Mouse (Mus musculus) CD4-positive, CD25-positive, alpha-beta regulatory T cell, adult 2 months (primary cell): ENCODE measurements at regions not wholly inside any gene's neighbourhood (a gene's known extent, or its start where the extent isn't known, plus 50 kb on each side); places are given as distances from the start of the nearest gene placed in this dataset.
"Not testable (repeated sequence)": the region's sequence is repeated elsewhere in the genome, so short reads cannot be mapped to it uniquely, and the experiment has no call there.

Source experiments
- DNase-seq: peaks from one replicate; pipeline ENCODE4 v3.0.0-alpha.2; 2012; ENCODE audit warnings: low read depth, low spot score

- DNase-seq: no peak
Observed at GRCm38 (mm10) chr16:12802651-12803050, 306.8 kb upstream of the Ercc4 start.

- no peak for DNase-seq
Observed at GRCm38 (mm10) chr16:12807351-12807871, 302.1 kb upstream of the Ercc4 start.

GRCm38 (mm10) chr16:12811088-12811487 lies 298.4 kb upstream of the Ercc4 start:
- no peak for DNase-seq

GRCm38 (mm10) chr16:12824646-12825045 lies 284.8 kb upstream of the Ercc4 start:
- no peak for DNase-seq

- no peak for DNase-seq
Observed at GRCm38 (mm10) chr16:12826222-12826621, 283.3 kb upstream of the Ercc4 start.

- DNase-seq: not testable (repeated sequence)
Observed at GRCm38 (mm10) chr16:12831308-12831707, 278.2 kb upstream of the Ercc4 start.

- DNase-seq: no peak
Observed at GRCm38 (mm10) chr16:12856356-12856755, 253.1 kb upstream of the Ercc4 start.

- DNase-seq: no peak
Observed at GRCm38 (mm10) chr16:12859714-12860355, 249.6 kb upstream of the Ercc4 start.

- no peak for DNase-seq
Observed at GRCm38 (mm10) chr16:12862561-12862960, 246.9 kb upstream of the Ercc4 start.

GRCm38 (mm10) chr16:12878326-12878725 lies 231.2 kb upstream of the Ercc4 start:
- not testable (repeated sequence) for DNase-seq

- DNase-seq: no peak
Observed at GRCm38 (mm10) chr16:12880011-12880410, 229.5 kb upstream of the Ercc4 start.

GRCm38 (mm10) chr16:12880481-12880880 lies 229.0 kb upstream of the Ercc4 start:
- no peak for DNase-seq

GRCm38 (mm10) chr16:12882690-12883089 lies 226.8 kb upstream of the Ercc4 start:
- DNase-seq: no peak

GRCm38 (mm10) chr16:12884556-12884955 lies 224.9 kb upstream of the Ercc4 start:
- no peak for DNase-seq

- no peak for DNase-seq
Observed at GRCm38 (mm10) chr16:12886127-12886526, 223.4 kb upstream of the Ercc4 start.

GRCm38 (mm10) chr16:12887381-12887780 lies 222.1 kb upstream of the Ercc4 start:
- DNase-seq: no peak

GRCm38 (mm10) chr16:12890094-12890493 lies 219.4 kb upstream of the Ercc4 start:
- DNase-seq: no peak

GRCm38 (mm10) chr16:12890545-12890944 lies 218.9 kb upstream of the Ercc4 start:
- no peak for DNase-seq

- no peak for DNase-seq
Observed at GRCm38 (mm10) chr16:12892658-12893305, 216.7 kb upstream of the Ercc4 start.

GRCm38 (mm10) chr16:12897267-12897666 lies 212.2 kb upstream of the Ercc4 start:
- no peak for DNase-seq

GRCm38 (mm10) chr16:12900670-12901069 lies 208.8 kb upstream of the Ercc4 start:
- DNase-seq: no peak

GRCm38 (mm10) chr16:12901096-12901995 lies 208.1 kb upstream of the Ercc4 start:
- no peak for DNase-seq
